Mouse (Mus musculus) left cerebral cortex, postnatal 25 days (tissue): ENCODE measurements around the gene Spsb2. TPM values are rescaled to one million over a fixed set of nuclear protein-coding genes. Genes with fewer than 3 reads are reported as not detected.
"Not testable (repeated sequence)": the region's sequence is repeated elsewhere in the genome, so short reads cannot be mapped to it uniquely, and the experiment has no call there.

Source experiments
- DNase-seq, 2 experiments: peaks; one replicate each; pipeline ENCODE4 v3.0.0; 2022; ENCODE audit warnings: low spot score in 2 of 2, mixed read lengths in 1 of 2
- intact Hi-C: fragments of 180-260 bp; cut with DNase I; formaldehyde crosslinking; loops from one replicate; pipeline ENCODE4 v1.15.1; 2025
- total RNA-seq, 2 experiments: library from RNA; stranded (reverse); gene quantifications; 2 replicates each; pipeline ENCODE4 v1.2.3; 2021

Gene Spsb2
- total RNA-seq, 2 experiments from 2014 or later: 4.4 to 5.2 TPM

- DNase-seq: no peak
These were observed 6.0 kb downstream of the Spsb2 start for GRCm38 (mm10) chr6:124814448-124814847.

DNA sequence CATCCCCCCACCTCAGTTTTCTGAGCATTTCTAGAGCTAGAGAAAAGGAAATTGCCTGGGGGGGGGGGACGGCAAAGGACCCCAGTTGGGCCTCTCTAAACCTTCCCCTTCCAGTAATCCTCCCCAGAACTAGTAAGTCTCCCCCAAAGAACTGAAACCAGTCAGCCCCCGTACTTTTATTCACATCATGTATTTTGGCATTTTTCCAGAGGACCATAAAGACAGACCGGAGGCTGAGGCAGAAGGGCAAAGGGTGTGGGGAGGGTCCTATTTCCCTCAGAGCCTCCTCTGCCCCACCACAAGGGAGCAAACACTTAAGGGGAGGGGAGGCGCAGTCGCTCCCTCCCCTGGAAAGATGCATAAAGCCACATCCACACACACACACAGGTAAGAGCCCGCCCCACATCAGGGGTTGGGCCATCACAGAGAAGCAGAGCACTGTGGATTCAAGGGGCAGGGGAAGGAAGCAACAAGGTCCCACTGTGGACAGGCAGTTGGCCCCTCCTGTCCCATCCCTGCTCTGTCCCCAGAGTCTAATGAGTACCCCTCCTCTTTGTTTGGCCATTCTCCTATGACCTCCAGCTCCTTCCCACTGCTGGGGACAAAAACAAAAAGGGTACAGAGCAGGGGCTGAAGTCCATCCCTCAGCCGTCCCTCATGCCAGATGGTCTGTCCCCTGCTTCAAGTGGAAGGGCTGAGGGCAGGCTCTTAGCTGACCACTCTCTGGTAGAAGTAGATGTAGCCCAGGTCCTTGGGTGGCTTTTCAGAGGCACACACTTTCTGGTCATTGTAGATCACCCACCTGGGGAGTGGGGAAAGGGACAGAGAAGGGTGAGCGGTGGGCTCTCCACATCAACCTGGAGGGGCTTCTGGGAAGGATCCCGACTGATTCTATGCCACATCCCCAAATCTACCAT is 6.7 kb downstream of the Spsb2 start:
- DNase-seq: no peak
- intact Hi-C loops: no loop called here

More at GRCm38 (mm10) chr6:124814448-124814847, 6.0 kb downstream of the Spsb2 start:
- intact Hi-C loops: no loop called here

DNA sequence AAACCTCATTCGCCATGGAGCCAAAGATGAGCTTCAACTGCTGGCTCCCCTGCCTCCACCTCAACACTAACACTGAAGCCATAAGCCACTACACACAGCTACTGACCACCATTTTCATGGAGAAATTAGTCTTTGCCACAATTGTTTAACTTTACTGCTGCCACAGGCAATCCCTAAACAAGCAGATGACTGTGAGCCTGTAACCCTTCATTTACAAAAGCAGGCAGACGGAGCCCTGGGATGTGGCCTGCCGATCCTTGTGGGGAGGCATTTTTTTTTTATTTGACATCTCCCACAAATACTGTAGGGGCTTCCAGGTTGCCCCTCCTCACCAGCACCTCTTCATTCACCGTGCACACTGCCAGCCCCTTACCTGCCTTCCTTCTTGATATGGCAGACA is 8.2 kb downstream of the Spsb2 start:
- intact Hi-C loops: no loop called here
- DNase-seq: no peak

GRCm38 (mm10) chr6:124817125-124817524 is 8.7 kb downstream of the Spsb2 start:
- no peak for DNase-seq
- intact Hi-C loops: no loop called here

GRCm38 (mm10) chr6:124817563-124817962 is 9.1 kb downstream of the Spsb2 start:
- intact Hi-C loops: no loop called here
- DNase-seq: no peak

GRCm38 (mm10) chr6:124817971-124818370 is 9.5 kb downstream of the Spsb2 start:
- intact Hi-C loops: no loop called here
- peak in 1 of 2 experiments; percentile 69 for DNase-seq

- no peak for DNase-seq
These were observed 12.4 kb downstream of the Spsb2 start for GRCm38 (mm10) chr6:124820891-124821290.

GRCm38 (mm10) chr6:124822049-124822448 is 13.6 kb downstream of the Spsb2 start:
- no peak for DNase-seq
- intact Hi-C loops: no loop called here

More at GRCm38 (mm10) chr6:124820891-124821290, 12.4 kb downstream of the Spsb2 start:
- intact Hi-C loops: no loop called here

DNA sequence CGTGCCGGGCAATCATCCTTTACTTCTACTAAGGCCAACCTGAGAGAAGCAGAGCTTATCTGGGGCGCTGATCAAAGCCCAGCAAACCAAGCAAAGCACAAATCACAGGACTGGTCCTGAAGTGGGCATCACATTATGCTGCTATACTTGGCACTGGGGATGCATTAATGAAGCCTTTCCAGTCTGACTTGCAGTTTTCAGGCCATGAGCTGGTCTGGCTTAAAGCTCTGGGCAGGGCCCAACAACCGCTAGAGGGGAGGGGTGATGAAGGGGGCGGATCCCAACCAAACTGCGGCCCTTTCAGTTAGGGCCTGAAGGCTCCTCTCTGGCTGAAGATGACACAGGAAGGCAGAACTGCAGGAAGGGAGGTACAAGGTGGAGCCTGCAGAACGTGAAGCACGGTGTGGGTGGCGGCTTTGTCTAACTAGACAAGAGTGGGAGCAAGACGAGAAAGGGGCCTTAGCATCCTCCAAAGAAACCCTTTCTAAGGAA is 19.7 kb downstream of the Spsb2 start:
- DNase-seq: peak in 1 of 2 experiments; percentile 45
- intact Hi-C loops: no loop called here

- intact Hi-C loops: no loop called here
- DNase-seq: peak; percentile 99 to 100
These were observed 20.7 kb downstream of the Spsb2 start, which contains the start of the genes Usp5 and Cdca3 for GRCm38 (mm10) chr6:124828868-124829798. Usp5 (minus strand) TSS chr6:124829484. Cdca3 (plus strand) TSS chr6:124829547.

DNA sequence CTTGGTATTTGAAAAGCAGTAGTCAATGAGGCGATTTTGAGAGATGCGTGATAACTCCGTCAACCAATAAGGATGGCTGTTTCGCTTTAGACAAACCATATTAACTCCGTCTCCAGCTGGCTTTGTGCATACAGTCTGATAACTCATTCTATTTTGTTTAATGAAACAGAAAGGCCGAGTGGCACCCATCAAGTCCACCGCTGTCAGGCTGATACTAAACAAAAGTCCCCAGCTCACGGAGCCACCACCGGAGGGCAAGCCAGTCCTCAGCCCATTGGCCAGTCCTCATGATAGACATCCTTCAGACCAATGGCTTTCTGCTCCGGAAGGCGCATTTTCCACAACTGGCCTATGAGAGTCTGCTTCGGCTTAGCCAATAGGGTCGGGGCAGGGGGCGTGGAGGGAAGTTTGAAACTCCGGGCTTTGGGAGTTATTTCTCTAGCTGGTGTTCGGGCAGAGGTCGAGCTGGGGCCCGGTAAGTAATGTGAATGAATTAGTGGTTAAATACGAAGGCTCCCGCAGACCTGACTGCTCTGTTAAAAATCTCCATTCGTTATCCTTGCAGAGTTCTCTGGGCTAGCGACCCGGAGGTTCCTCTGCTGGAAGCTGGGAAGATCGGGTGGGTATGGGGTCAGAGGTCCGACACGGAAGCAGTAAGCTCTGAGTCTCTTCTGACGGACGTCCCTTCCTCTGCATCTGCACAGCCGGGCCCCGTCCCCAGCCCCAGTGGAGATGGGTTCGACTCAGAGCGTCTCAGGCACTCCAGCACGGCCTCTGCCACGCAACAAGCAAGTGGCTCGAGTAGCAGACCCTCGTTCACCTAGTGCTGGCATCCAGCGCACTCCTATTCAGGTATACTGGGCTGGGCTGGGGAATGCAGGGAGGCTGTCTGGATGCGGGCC is 21.6 kb downstream of the Spsb2 start:
- intact Hi-C loops: no loop called here
- peak; percentile 93 to 98 for DNase-seq

- DNase-seq, intact Hi-C loops: not testable (repeated sequence)
These were observed 22.7 kb downstream of the Spsb2 start for GRCm38 (mm10) chr6:124831199-124831598.

DNA sequence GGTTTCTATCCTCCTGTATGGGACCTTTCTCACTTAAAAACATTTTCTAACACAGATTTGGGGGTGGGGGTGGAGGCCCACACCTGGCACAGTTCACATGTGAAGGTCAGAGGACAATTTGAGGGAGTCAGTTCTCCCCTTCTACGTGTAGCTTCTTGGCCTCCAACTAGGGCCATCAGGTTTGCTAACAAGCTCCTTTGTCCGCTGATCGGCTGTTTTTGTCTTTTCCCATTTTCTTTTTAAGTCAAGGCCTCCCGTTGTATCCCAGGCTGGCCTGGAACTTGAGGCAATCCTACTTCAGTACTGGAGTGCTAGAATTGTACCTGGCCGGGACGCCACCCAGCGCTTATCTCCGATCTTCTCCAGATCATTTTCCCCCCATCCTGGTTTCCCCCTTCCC is 23.2 kb downstream of the Spsb2 start:
- intact Hi-C loops: no loop called here
- no peak for DNase-seq

DNA sequence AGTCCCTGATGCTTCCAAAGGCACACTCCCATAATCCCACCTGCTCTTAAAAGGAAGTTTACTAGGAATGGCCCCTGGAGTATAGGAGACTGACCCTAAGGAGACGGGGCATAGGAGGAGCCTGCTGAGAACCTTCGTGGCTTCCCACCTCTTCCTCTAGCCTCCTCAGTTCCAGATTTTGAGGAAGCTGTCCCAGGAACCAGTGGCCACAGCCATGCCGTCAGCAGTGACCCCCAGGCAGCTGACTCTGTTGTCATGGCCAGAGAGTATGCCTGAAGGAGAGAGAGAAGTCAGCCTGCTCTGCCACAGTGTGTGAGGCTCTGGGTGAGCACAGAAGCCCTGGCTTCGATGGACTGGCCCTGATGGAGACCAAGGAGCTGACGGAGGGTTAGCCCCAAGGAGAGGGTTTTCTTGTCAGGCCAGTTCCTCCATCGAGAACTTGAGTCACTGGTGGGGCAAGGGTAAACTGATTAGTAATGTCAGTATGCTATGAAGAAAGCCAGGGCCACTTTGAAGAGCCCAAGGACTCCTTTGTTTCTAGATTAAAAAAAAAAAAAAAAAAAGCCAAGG is 26.1 kb downstream of the Spsb2 start:
- DNase-seq: no peak
- intact Hi-C loops: no loop called here

DNA sequence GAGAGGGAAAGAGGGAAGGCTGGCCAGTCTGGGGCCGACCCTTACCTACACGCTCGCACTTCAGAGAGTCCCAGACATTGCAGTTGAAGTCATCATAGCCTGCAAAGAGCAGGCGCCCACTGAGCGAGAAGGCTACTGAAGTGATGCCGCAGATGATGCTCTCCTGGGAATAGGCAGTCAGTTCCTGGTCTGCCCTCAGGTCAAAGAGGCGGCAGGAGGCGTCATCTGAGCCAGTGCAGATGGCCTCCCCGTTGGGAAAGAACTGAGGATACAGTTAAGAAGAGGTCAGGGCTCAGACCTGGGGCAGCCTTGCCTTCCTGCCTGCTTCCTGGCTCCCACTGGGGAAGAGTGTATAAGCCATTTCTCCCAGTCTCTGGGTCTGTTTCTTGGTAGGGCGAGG is 27.1 kb downstream of the Spsb2 start:
- intact Hi-C loops: no loop called here
- no peak for DNase-seq

GRCm38 (mm10) chr6:124836411-124836810 is 27.9 kb downstream of the Spsb2 start:
- intact Hi-C loops: no loop called here
- DNase-seq: no peak

GRCm38 (mm10) chr6:124839805-124840204 is 31.3 kb downstream of the Spsb2 start:
- intact Hi-C loops: no loop called here
- no peak for DNase-seq

- DNase-seq: no peak
- intact Hi-C loops: no loop called here
These were observed 32.0 kb downstream of the Spsb2 start, which contains the start of gene Gnb3 for GRCm38 (mm10) chr6:124840241-124841167. Gnb3 (minus strand) TSS chr6:124840275.
